Mouse (Mus musculus) MEL (cell line): ENCODE data around the gene Usp28.

Experiments
- CTCF ChIP-seq, 3 experiments: IDR thresholded peaks in 2 of 3; conservative IDR thresholded peaks in 1 of 3; 2 replicates each; pipeline ENCODE4 v1.5.1; 2011 to 2012; ENCODE audit warnings: low read length in 3 of 3, low read depth in 2 of 3, mild to moderate bottlenecking in 2 of 3, improper control_type of control experiment in 1 of 3, inconsistent platforms in 1 of 3, mixed read lengths in 1 of 3, moderate library complexity in 1 of 3; ENCODE audit not compliant: control insufficient read depth in 1 of 3, insufficient read depth in 1 of 3, poor library complexity in 1 of 3, severe bottlenecking in 1 of 3
- KAT2A ChIP-seq: conservative IDR thresholded peaks from 2 replicates; pipeline ENCODE4 v1.6.1; 2012; ENCODE audit warnings: low read depth, low read length, improper control_type of control experiment, inconsistent platforms
- RAD21 ChIP-seq: IDR thresholded peaks from 2 replicates; pipeline ENCODE4 v1.6.1; 2011; ENCODE audit warnings: mild to moderate bottlenecking, low read depth, low read length, improper control_type of control experiment
- SIN3A ChIP-seq: IDR thresholded peaks from 2 replicates; pipeline ENCODE4 v1.6.1; 2012; ENCODE audit warnings: low read length, improper control_type of control experiment, inconsistent platforms
- ZMIZ1 ChIP-seq: IDR thresholded peaks from 2 replicates; pipeline ENCODE4 v1.6.1; 2012; ENCODE audit warnings: low read depth, mild to moderate bottlenecking, inconsistent platforms, low read length, improper control_type of control experiment, moderate library complexity

DNA sequence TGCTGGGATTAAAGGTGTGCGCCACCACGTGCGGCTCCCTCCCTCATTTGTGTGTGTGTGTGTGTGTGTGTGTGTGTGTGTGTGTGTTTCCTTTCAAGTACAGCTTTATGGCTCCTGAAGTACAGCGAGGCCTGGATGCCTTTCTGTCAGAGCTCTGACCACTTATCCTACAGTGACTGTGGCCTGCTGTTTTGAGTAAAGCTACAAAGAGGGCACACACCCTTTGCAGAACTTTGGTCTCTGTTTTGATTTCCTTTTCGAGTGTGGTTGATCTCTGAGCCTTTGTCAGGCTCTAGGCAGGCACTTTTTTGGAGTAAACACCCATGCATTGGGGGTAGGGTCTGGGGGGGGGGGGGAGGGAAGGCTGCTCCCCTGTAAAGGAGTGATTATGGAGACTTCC is 4.8 kb upstream of the Usp28 start:
- no peak for TF ChIP-seq KAT2A
- no peak for TF ChIP-seq RAD21
- no peak for TF ChIP-seq ZMIZ1
- no peak for TF ChIP-seq CTCF (IDR thresholded peaks at IDR 0.05 in 2 of 3, conservative IDR thresholded peaks at IDR 0.05 in 1 of 3; ENCODE audit: control insufficient read depth in 1 of 3, insufficient read depth in 1 of 3, low read depth in 2 of 3, low read length in 3 of 3, poor library complexity in 1 of 3, severe bottlenecking in 1 of 3)
- no peak for TF ChIP-seq SIN3A
